Mouse (Mus musculus): ENCODE results near the gene Usp54. TPM values are rescaled to one million over a fixed set of nuclear protein-coding genes. Genes with fewer than 3 reads are reported as not detected.

The Usp54 gene
- polyA plus RNA-seq, 1 experiment from 2014 or later: 0.58 TPM

- no peak for ATAC-seq
- Histone ChIP-seq H3K9ac (replicated peaks) (no peak overlapping the region), H3K4me2 (ENCODE audit: low read depth, low read length) (no peak overlapping the region), H3K27me3 (ENCODE audit: insufficient read depth, low read length) (no peaks in the 10 kb centered on the region), H3K27ac (ENCODE audit: low read depth) (no peak overlapping the region), H3K9me3 (ENCODE audit: low read length) (no peaks in the 10 kb centered on the region), H3K4me3 (ENCODE audit: low read depth, low read length) (no peak overlapping the region), H3K4me1 (ENCODE audit: insufficient read depth) (peaks cover 6% of the 10 kb centered on the region), H3K36me3 (replicated peaks; ENCODE audit: insufficient read depth, low read length) (no peaks in the 10 kb centered on the region; the same call in 1 of the 2 replicates)
- WGBS (ENCODE audit: insufficient replicate concordance): 64% methylated on average over 2 of the region's 2 CpGs
- no peak for DNase-seq
- TF ChIP-seq EP300 (IDR thresholded peaks at IDR 0.05; ENCODE audit: low read depth): no peak
- no peak for TF ChIP-seq CTCF (IDR thresholded peaks at IDR 0.05; ENCODE audit: low read depth)
Measured at GRCm38 (mm10) chr14:20550136-20550535, 90.7 kb downstream of the Usp54 start.

DNA sequence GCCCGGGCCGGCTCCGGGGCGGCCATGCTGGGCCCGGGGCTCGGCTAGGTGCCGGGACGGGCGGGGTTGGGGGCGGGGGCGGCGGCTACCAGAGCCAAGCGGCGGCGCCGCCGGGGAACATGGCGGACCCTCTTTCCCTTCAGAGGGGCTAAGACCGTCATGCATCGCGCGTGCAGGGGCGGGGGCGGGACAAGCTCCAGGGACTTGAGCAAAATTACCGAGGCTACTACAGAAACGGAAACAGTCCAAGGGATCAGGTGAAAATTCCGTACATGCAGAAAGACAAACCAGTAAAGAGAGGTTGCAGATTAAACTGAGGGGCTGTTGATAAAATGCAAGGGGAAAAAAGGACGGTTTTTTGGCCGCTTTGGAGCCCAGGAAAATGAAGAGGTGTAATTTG is 94.4 kb downstream of the Usp54 start, which contains the start of gene Ppp3cb:
Gene Ppp3cb, minus strand, starts transcription at position 159 of the 400 bp plus-strand sequence.
- no peak for TF ChIP-seq CTCF (IDR thresholded peaks at IDR 0.05; ENCODE audit: low read depth)
- no peak; the same call in 1 of the 2 replicates for TF ChIP-seq EP300 (IDR thresholded peaks at IDR 0.05; ENCODE audit: low read depth)
- no peaks in the 10 kb centered on the region; the same call in 1 of the 2 replicates for H3K36me3 ChIP-seq (replicated peaks; ENCODE audit: insufficient read depth, low read length)

DNA sequence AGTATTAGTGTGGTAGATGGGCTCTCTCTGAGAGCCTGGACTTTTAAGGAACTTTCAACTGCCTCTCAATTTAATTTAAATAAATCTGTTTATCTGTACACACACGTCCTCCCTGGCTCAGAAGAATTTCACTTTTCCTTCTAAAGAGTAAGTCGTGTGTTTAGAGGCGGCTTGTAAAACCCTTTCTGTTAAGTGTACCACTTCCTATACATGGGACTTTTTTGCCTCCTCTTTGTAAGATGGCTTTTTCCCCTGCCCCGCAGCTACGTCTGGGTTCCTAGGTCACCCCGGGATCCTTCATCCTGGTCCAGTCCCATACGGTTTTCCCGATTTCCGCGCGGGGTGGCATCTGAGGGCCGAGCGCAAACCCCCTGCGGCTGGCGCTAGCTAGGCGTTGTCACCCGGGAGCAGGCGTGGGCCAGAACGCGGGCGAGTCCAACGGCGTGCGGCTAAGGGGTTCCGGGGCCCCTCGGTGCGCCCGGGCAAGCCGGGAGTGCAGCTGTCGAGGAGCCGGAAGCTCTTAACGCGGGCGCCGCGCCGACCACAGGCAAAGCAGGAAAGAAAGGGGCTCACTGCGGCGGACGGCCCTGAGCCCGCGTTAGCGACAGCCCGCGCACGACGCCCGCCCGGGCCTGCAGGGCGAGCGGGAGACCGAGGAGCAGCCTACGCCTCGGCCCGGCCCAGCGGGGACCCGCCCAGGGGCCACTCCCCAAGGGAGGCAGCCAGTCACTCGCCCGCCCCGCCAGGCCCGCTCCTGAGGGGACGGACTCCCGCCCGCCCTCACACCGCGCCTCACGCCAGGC is 95.1 kb downstream of the Usp54 start:
- Histone ChIP-seq H3K4me2 (ENCODE audit: low read depth, low read length) (peak overlapping the region; percentile 76), H3K27me3 (ENCODE audit: insufficient read depth, low read length) (no peaks in the 10 kb centered on the region), H3K9me3 (ENCODE audit: low read length) (no peaks in the 10 kb centered on the region), H3K9ac (replicated peaks) (peak overlapping the region; percentile 90), H3K4me1 (ENCODE audit: insufficient read depth) (peaks cover 15% of the 10 kb centered on the region), H3K36me3 (replicated peaks; ENCODE audit: insufficient read depth, low read length) (no peaks in the 10 kb centered on the region; the same call in 1 of the 2 replicates), H3K4me3 (ENCODE audit: low read depth, low read length) (peak overlapping the region; percentile 76), H3K27ac (ENCODE audit: low read depth) (peak overlapping the region; percentile 100)
- ATAC-seq: peak; percentile 98
- TF ChIP-seq EP300 (IDR thresholded peaks at IDR 0.05; ENCODE audit: low read depth) (no peak), CTCF (IDR thresholded peaks at IDR 0.05; ENCODE audit: low read depth) (no peak)
- WGBS (ENCODE audit: insufficient replicate concordance): 2% methylated on average over 53 of the region's 67 CpGs
- DNase-seq: peak; percentile 94

More for the DNA sequence above, 94.4 kb downstream of the Usp54 start, which contains the start of gene Ppp3cb:
- WGBS (ENCODE audit: insufficient replicate concordance): under 1% methylated on average over 23 of the region's 29 CpGs
- peak within 1 kb of the TSS; percentile 100 for H3K27ac ChIP-seq (ENCODE audit: low read depth)
- H3K9ac ChIP-seq (replicated peaks): peak within 1 kb of the TSS; percentile 90
- peak within 1 kb of the TSS; percentile 76 for H3K4me3 ChIP-seq (ENCODE audit: low read depth, low read length)
- H3K4me1 ChIP-seq (ENCODE audit: insufficient read depth): peaks cover 15% of the 10 kb centered on the region
- peak; percentile 76 for ATAC-seq
- H3K4me2 ChIP-seq (ENCODE audit: low read depth, low read length): peak within 1 kb of the TSS; percentile 76
- DNase-seq: peak; percentile 92
- no peaks in the 10 kb centered on the region for H3K9me3 ChIP-seq (ENCODE audit: low read length)
- H3K27me3 ChIP-seq (ENCODE audit: insufficient read depth, low read length): no peaks in the 10 kb centered on the region

GRCm38 (mm10) chr14:20544467-20545411 is 96.1 kb downstream of the Usp54 start:
- peak; percentile 18 for ATAC-seq
- TF ChIP-seq CTCF (IDR thresholded peaks at IDR 0.05; ENCODE audit: low read depth) (0 out of 2 replicates have a peak, but pooled peaks have one; percentile 1), EP300 (IDR thresholded peaks at IDR 0.05; ENCODE audit: low read depth) (peak; percentile 86; the same call in 1 of the 2 replicates)
- Histone ChIP-seq H3K9ac (replicated peaks) (peak overlapping the region; percentile 90), H3K4me1 (ENCODE audit: insufficient read depth) (peaks cover 15% of the 10 kb centered on the region), H3K4me3 (ENCODE audit: low read depth, low read length) (peak overlapping the region; percentile 76), H3K9me3 (ENCODE audit: low read length) (no peaks in the 10 kb centered on the region), H3K36me3 (replicated peaks; ENCODE audit: insufficient read depth, low read length) (no peaks in the 10 kb centered on the region; the same call in 1 of the 2 replicates), H3K27me3 (ENCODE audit: insufficient read depth, low read length) (no peaks in the 10 kb centered on the region), H3K4me2 (ENCODE audit: low read depth, low read length) (peak overlapping the region; percentile 76), H3K27ac (ENCODE audit: low read depth) (peak overlapping the region; percentile 100)
- 42% methylated on average over 7 of the region's 7 CpGs for WGBS (ENCODE audit: insufficient replicate concordance)
- DNase-seq: peak; percentile 21

DNA sequence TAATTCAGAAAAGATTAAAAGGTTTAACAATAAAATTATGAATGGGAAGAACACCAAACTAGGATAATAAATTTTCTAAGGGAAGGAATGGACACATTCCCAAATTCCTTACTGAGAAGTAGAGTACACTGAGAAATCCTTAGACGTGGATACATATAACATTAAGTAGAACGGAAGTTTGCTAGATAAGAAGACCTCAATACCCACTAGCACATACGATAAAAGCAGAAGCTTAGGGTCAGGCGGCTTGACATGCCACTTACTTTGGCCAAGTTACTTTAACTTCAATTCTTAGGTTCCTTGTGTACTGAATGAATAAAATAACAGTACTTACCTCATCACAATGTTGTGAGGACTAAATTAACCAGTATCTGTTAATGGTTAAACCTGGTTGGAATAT is 111.2 kb downstream of the Usp54 start:
- H3K9ac ChIP-seq (replicated peaks): no peak overlapping the region
- DNase-seq (no peak), ATAC-seq (no peak)
- H3K4me2 ChIP-seq (ENCODE audit: low read depth, low read length): no peak overlapping the region
- no peaks in the 10 kb centered on the region for H3K27me3 ChIP-seq (ENCODE audit: insufficient read depth, low read length)
- H3K4me1 ChIP-seq (ENCODE audit: insufficient read depth): no peaks in the 10 kb centered on the region
- 65% methylated on average over 4 of the region's 4 CpGs for WGBS (ENCODE audit: insufficient replicate concordance)
- H3K36me3 ChIP-seq (replicated peaks; ENCODE audit: insufficient read depth, low read length): peaks cover 4% of the 10 kb centered on the region
- no peak overlapping the region for H3K4me3 ChIP-seq (ENCODE audit: low read depth, low read length)
- no peaks in the 10 kb centered on the region for H3K9me3 ChIP-seq (ENCODE audit: low read length)
- H3K27ac ChIP-seq (ENCODE audit: low read depth): no peak overlapping the region
- TF ChIP-seq EP300 (IDR thresholded peaks at IDR 0.05; ENCODE audit: low read depth): no peak
- TF ChIP-seq CTCF (IDR thresholded peaks at IDR 0.05; ENCODE audit: low read depth): no peak
